Mouse (Mus musculus) limb, embryonic 13.5 days (tissue): ENCODE results near the gene Gabrb1. TPM values are rescaled to one million over a fixed set of nuclear protein-coding genes. Genes with fewer than 3 reads are reported as not detected.
A peak's percentile ranks its signal among the peaks of the same experiment; 100 is the strongest.
"Not testable (repeated sequence)": the region's sequence is repeated elsewhere in the genome, so short reads cannot be mapped to it uniquely, and the experiment has no call there.

Experiments used
- ATAC-seq: fragments of 200-750 bp; cut with Nextera tagmentation; 2 replicates; pipeline ENCODE4 v1.8.0; 2017; ENCODE audit warnings: low read depth, moderate number of reproducible peaks, moderate TSS enrichment; ENCODE audit not compliant: low FRiP score
- H3K27ac ChIP-seq: fragments of 300-500 bp; sonication (generic); 2 replicates; pipeline ENCODE4 v1.5.1; 2015; ENCODE audit warnings: inconsistent platforms, mild to moderate bottlenecking, moderate library complexity
- H3K27me3 ChIP-seq: fragments of 300-500 bp; sonication (generic); 2 replicates; pipeline ENCODE4 v1.6.1; 2015; ENCODE audit warnings: mild to moderate bottlenecking, inconsistent platforms
- H3K36me3 ChIP-seq: fragments of 300-500 bp; sonication (generic); 2 replicates; pipeline ENCODE4 v1.6.1; 2015; ENCODE audit warnings: inconsistent platforms, mild to moderate bottlenecking, moderate library complexity
- H3K4me1 ChIP-seq: fragments of 300-500 bp; sonication (generic); 2 replicates; pipeline ENCODE4 v1.6.1; 2015; ENCODE audit warnings: inconsistent platforms
- H3K4me2 ChIP-seq: fragments of 300-500 bp; sonication (generic); replicated peaks from 2 replicates; pipeline ENCODE4 v1.6.1; 2015; ENCODE audit warnings: inconsistent platforms, mild to moderate bottlenecking, moderate library complexity
- H3K4me3 ChIP-seq: fragments of 300-500 bp; sonication (generic); 2 replicates; pipeline ENCODE4 v1.5.1; 2015; ENCODE audit warnings: moderate library complexity, mild to moderate bottlenecking, inconsistent platforms
- H3K9ac ChIP-seq: fragments of 300-500 bp; sonication (generic); 2 replicates; pipeline ENCODE4 v1.6.1; 2015; ENCODE audit warnings: mild to moderate bottlenecking, inconsistent platforms
- H3K9me3 ChIP-seq: fragments of 300-500 bp; sonication (generic); 2 replicates; pipeline ENCODE4 v1.6.1; 2016; ENCODE audit warnings: inconsistent platforms
- WGBS: fragments of 180-500 bp; shearing (Covaris S2); methylation state at CpG from one replicate; pipeline ENCODE4 v1.1.7; 2015; 5-methylcytosine and 5-hydroxymethylcytosine counted together
- polyA plus RNA-seq: library from polyadenylated mRNA; unstranded; fragments of >200 nt; fragmentation: Nextera tagmentation; extraction: Ambion mirVana; gene quantifications from 2 replicates; pipeline ENCODE4 v1.2.1, GENCODE M21; 2015

The Gabrb1 gene
- polyA plus RNA-seq, 1 experiment from 2014 or later = 1.7 TPM

DNA sequence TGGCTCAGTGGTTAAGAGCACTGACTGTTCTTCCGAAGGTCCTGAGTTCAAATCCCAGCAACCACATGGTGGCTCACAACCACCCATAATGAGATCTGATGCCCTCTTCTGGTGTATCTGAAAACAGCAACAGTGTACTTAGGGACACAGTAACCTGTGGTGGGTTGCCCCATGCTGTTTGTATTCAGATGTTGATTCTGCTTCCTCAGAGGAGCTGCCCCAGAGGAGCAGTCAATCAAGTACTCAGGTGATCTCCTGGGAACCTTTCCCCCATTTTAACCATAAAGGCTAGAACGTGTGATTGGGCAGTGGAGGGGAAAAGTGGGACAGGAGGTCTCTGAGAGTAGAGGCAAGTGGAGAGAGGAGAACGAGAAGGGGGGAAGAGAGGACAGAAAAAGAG, 497.8 kb downstream of the Gabrb1 start:
- H3K9ac ChIP-seq, H3K27ac ChIP-seq, H3K9me3 ChIP-seq, H3K4me1 ChIP-seq, H3K4me2 ChIP-seq, ATAC-seq, H3K4me3 ChIP-seq, H3K27me3 ChIP-seq: not testable (repeated sequence)
- H3K36me3 ChIP-seq = peaks cover 39% of the 10 kb centered on the region
- 79% methylated on average over 3 of the region's 3 CpGs for WGBS

DNA sequence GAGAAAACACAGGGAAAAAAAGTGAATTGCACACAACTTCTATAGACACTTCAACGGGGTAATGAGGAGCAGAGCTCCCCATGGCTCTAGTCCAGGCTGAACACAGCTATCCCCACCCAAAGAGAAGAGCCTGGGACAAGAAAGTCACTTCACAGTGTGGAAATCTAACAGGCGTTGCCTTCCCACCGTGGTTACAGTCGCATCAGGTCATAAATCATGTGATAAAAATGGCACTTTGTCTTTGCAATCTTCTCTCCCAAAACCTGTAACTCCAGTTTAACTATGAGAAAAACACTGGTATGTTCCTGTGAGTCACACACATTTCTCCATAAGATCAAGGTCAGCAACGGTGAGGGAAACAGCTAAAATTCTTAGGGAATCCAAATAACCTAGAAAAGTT, 498.7 kb downstream of the Gabrb1 start:
- no peak overlapping the region for H3K4me2 ChIP-seq
- no peak overlapping the region for H3K4me3 ChIP-seq
- peaks cover 47% of the 10 kb centered on the region for H3K36me3 ChIP-seq
- ATAC-seq = no peak
- H3K27me3 ChIP-seq = no peaks in the 10 kb centered on the region
- H3K27ac ChIP-seq = no peak overlapping the region
- 75% methylated on average over 5 of the region's 5 CpGs for WGBS
- no peaks in the 10 kb centered on the region for H3K9me3 ChIP-seq
- H3K4me1 ChIP-seq = no peaks in the 10 kb centered on the region
- H3K9ac ChIP-seq = no peak overlapping the region

DNA sequence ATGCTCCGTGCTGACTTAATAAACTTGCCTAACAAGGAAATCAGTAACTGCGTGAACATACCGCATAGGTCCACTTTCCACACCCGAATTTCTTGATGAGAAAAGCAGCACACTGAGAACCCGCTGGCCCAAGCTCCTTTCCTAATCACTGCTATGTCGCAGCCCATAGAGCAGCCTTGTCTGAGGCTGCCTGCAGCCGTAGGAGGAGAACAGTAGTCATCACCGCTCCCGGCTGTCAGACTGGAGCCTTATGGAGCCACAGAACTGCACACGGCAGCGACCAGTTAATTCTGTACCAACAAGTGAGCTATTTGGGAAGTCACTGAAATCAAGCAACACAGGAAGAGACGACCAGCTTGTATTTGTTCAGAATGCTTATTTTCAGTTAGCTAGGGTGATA, 500.8 kb downstream of the Gabrb1 start:
- Histone ChIP-seq H3K4me2 (no peak overlapping the region), H3K9me3 (no peaks in the 10 kb centered on the region), H3K9ac (no peak overlapping the region), H3K36me3 (peaks cover 63% of the 10 kb centered on the region), H3K27me3 (no peaks in the 10 kb centered on the region), H3K27ac (no peak overlapping the region), H3K4me1 (no peaks in the 10 kb centered on the region), H3K4me3 (no peak overlapping the region)
- ATAC-seq = no peak
- 90% methylated on average over 12 of the region's 12 CpGs for WGBS

DNA sequence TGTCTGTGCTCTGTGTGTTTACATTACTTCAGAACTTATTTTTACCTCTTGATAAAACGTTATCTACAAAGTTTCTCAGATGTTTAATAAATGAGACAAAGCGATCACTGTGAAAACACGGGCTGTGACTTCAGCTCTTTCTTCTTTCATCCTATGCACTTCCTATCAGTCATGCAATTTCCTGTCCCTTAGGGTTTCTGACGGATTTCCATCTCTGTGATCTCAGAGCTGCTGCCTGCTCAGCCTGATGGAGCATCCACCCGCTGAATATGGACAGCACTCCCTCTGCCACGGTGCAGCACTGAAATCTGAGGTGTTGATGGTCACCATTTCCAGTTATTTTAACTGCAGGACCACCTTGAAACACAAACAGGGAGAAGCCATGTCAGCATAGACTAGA, 501.6 kb downstream of the Gabrb1 start:
- WGBS = 81% methylated on average over 6 of the region's 6 CpGs
- Histone ChIP-seq H3K9ac (no peak overlapping the region), H3K9me3 (no peaks in the 10 kb centered on the region), H3K4me2 (no peak overlapping the region), H3K4me3 (no peak overlapping the region), H3K27ac (no peak overlapping the region), H3K27me3 (no peaks in the 10 kb centered on the region), H3K36me3 (peaks cover 68% of the 10 kb centered on the region), H3K4me1 (peaks cover 4% of the 10 kb centered on the region; the same call in 1 of the 2 replicates)
- ATAC-seq = no peak

DNA sequence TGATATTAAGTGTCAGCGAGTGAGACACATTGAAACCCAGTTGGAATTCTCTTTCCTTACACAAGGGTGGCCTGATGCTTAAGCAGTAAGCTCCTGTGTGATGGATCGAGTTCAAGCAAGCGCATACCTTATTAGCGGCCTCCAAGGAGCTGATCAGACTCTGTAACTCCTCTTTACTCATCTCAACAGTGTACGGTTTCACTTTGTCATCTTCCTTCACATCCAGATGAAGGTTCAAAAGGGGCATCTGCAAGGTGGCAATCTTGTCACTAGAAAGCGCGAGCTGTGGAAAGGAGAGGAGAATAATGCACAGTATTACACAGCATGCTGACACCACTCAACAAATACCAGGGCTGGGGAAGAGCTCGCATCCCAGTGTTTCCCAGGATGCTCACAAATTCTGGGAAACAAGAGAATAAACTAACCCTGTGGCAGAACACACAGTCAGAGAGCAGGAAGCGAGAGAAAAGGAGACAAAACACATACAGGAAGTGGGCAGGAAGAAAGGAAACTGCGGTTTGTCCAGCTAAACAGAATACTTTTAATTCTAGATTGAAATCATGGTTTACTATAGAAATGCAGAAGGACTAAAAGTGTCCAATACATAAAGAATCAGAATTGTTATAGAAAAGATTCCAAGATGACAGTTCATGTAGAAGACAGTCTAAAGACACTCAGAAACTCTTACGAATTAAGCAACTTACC, 503.0 kb downstream of the Gabrb1 start:
- H3K27me3 ChIP-seq = no peaks in the 10 kb centered on the region
- 89% methylated on average over 11 of the region's 11 CpGs for WGBS
- peaks cover 71% of the 10 kb centered on the region for H3K36me3 ChIP-seq
- no peaks in the 10 kb centered on the region for H3K9me3 ChIP-seq
- H3K27ac ChIP-seq = no peak overlapping the region
- no peak overlapping the region for H3K4me2 ChIP-seq
- H3K4me1 ChIP-seq = peaks cover 4% of the 10 kb centered on the region; the same call in 1 of the 2 replicates
- no peak for ATAC-seq
- H3K9ac ChIP-seq = no peak overlapping the region
- H3K4me3 ChIP-seq = no peak overlapping the region

DNA sequence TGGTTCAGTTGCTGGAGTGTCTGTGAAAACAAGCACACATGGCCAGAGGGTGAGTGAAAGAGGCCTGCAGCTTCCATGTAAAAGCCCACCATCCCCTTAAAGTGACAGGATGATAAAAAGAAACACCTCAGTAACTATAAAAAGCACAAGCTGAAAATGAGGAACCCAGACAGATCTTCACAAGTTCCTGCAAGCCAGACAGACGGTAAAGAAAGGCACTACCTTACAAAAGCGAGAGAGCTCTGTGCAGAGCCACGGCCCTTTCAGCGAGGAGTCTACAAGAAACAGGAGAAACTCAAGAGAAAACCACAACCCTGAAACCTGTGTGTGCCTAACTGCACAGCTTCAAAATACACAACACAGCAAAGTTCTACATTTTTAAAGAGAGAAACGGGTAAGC, 504.9 kb downstream of the Gabrb1 start:
- Histone ChIP-seq H3K27me3 (no peaks in the 10 kb centered on the region), H3K36me3 (peaks cover 58% of the 10 kb centered on the region), H3K9me3 (no peaks in the 10 kb centered on the region), H3K4me2 (no peak overlapping the region), H3K4me1 (peaks cover 16% of the 10 kb centered on the region), H3K27ac (no peak overlapping the region), H3K4me3 (no peak overlapping the region), H3K9ac (no peak overlapping the region; the same call in 1 of the 2 replicates)
- 80% methylated on average over 5 of the region's 5 CpGs for WGBS
- no peak for ATAC-seq

DNA sequence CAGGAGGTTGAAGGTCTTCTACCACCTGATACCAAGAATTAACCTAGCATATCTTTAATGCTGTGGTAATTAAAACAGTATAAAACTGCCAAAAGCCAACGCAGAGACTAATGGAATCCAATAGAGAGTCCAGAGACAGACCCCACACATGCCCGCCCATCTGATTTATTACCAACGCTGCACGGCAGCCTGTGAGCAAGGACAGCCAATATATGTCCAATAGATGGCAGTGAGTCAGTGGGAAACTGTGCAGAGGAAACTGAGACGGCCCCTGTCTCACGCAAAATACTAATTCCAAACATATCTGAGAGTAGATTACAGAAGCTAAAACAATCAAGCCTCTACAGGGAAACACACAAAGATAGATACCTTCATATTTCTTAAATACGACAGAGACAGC, 506.5 kb downstream of the Gabrb1 start:
- H3K9me3 ChIP-seq = no peaks in the 10 kb centered on the region
- WGBS = 62% methylated on average over 7 of the region's 7 CpGs
- H3K36me3 ChIP-seq = peaks cover 47% of the 10 kb centered on the region
- no peaks in the 10 kb centered on the region for H3K27me3 ChIP-seq
- no peak overlapping the region for H3K27ac ChIP-seq
- no peak overlapping the region for H3K4me3 ChIP-seq
- no peak for ATAC-seq
- H3K9ac ChIP-seq = no peak overlapping the region
- peaks cover 16% of the 10 kb centered on the region for H3K4me1 ChIP-seq
- no peak overlapping the region for H3K4me2 ChIP-seq

DNA sequence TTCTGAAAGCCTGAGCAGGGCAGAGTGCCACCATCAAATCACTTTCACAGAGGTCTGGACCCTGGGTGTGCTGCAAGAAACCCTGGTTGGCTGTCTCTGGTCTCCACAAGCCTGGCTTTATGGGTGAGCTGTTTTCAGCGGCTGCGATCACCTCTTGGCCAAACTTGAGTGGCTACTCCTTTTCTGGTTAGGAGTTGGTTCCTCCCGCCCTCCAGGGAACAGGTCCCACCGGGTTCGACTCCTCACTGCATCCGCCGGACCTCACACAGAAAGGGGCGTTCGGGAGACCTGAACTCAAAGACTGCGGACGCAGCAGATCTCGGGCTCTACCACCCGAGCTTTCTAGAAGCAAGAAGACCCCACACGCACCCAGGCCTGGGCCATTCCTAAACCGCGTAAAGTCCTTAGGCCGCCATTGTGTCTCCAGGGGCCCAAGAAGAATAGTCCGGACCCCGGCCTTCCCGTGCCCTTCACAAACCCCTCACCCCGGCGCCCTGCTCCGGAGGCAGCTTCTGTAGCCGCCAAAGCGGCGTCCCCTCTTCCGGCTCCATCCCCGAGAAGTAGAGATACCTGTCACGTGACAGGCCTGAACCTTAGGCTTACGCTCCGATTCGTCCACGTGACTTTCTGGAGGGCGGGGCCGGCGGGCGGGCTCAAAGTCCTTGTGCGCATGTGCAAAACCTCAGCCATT, 509.8 kb downstream of the Gabrb1 start, which contains the start of gene Commd8:
TSS of gene Commd8 (minus strand) at position 596 of the 691 bp plus-strand sequence.
- H3K9ac ChIP-seq = peak within 1 kb of the TSS; percentile 83
- H3K27me3 ChIP-seq = no peaks in the 10 kb centered on the region
- peak; percentile 91 for ATAC-seq
- H3K4me3 ChIP-seq = peak within 1 kb of the TSS; percentile 77
- peak within 1 kb of the TSS; percentile 82 for H3K4me2 ChIP-seq
- peak within 1 kb of the TSS; percentile 70 for H3K27ac ChIP-seq
- H3K9me3 ChIP-seq = no peaks in the 10 kb centered on the region
- WGBS = under 1% methylated on average over 38 of the region's 38 CpGs
- peaks cover 16% of the 10 kb centered on the region for H3K4me1 ChIP-seq
- peaks cover 17% of the 10 kb centered on the region for H3K36me3 ChIP-seq

DNA sequence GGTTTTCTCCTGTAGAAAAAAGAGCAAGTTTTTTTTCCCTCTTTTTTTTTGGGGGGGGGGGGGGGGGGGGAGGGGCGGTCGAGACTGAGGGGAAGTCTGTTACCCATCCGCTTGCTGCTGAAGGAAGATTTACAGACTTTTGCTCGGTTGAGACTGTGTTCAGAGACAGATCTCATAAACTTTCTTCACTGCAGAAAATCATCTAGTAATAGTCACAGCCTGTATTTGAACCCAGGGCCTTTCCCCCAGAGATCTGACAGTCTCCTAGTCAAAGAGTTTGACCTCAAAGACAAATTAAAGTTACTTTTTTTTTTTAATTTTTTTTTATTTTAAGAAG, 510.3 kb downstream of the Gabrb1 start:
- Histone ChIP-seq H3K4me2 (peak overlapping the region; percentile 46), H3K27ac (no peak overlapping the region), H3K9me3 (no peaks in the 10 kb centered on the region), H3K4me3 (peak overlapping the region; percentile 77), H3K27me3 (no peaks in the 10 kb centered on the region), H3K4me1 (peaks cover 16% of the 10 kb centered on the region), H3K36me3 (peaks cover 13% of the 10 kb centered on the region; the same call in 1 of the 2 replicates), H3K9ac (no peak overlapping the region)
- WGBS = 0% methylated on average over 4 of the region's 4 CpGs
- ATAC-seq = peak; percentile 68

DNA sequence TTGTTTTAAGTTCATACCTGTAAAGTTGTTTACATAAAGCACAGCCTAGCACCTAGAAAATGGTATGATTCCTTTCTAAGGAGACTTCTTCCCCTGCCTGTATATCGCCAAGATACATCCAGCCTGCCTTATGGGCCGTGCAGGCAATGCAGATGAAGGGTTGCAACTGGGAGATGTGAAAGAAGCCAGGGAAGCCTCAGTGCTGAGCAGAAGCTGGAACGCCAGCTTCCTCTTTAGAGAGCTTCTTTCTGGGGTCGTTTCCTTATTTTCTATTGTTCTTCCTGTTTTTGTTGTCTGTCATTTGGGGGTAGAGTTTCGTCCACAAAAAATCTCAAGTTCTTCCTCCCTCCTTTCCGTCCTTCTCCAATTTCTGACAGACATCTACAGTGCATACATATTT, 512.2 kb downstream of the Gabrb1 start:
- WGBS = 68% methylated on average over 6 of the region's 6 CpGs
- H3K4me1 ChIP-seq = peaks cover 12% of the 10 kb centered on the region
- H3K4me2 ChIP-seq = no peak overlapping the region
- no peaks in the 10 kb centered on the region for H3K9me3 ChIP-seq
- no peak overlapping the region for H3K27ac ChIP-seq
- no peak overlapping the region for H3K9ac ChIP-seq
- ATAC-seq = no peak
- H3K27me3 ChIP-seq = no peaks in the 10 kb centered on the region
- H3K36me3 ChIP-seq = peaks cover 4% of the 10 kb centered on the region; the same call in 1 of the 2 replicates
- no peak overlapping the region for H3K4me3 ChIP-seq

DNA sequence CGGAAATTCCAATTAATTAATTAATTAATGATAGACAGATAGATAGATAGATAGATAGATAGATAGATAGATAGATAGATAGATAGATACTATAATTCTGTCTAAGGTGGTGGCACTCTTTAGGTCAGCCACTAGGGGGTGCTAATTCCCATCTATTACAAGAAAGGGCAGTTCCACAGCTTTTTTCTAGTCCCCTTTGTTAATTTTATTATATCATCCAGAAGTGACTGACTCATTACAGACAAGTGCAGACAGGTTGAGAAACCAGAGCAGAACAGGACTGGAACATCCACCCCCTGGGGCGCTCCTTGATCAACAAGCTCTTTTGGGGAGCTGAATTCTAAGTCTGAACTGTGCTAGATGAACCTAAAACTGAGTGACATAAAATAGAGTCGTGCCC, 514.8 kb downstream of the Gabrb1 start:
- no peaks in the 10 kb centered on the region for H3K27me3 ChIP-seq
- H3K9me3 ChIP-seq = no peaks in the 10 kb centered on the region
- H3K9ac ChIP-seq = no peak overlapping the region
- no peak overlapping the region for H3K4me3 ChIP-seq
- H3K36me3 ChIP-seq = no peaks in the 10 kb centered on the region
- no peak for ATAC-seq
- WGBS = 34% methylated on average over 3 of the region's 3 CpGs
- H3K4me2 ChIP-seq = no peak overlapping the region
- H3K4me1 ChIP-seq = no peaks in the 10 kb centered on the region
- no peak overlapping the region for H3K27ac ChIP-seq

DNA sequence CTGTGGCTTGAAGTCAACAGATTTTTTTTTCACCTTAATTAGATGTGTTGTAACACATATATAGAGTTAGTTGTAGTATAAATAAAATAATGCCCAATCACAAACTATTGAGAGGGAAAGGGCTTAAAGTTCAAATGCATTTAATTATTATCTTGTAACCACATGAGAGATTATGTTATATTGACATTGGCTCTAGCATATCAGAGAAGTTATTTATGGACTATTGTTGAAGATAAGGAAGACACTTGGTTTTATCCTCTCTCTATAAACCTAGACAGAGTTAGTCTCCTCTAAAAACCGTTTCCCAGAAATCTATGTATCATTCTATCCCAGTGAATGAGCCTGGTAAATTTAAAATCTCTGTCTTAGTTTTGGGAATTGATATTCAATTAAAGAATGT, 515.6 kb downstream of the Gabrb1 start:
- Histone ChIP-seq H3K27me3 (no peaks in the 10 kb centered on the region), H3K9ac (no peak overlapping the region), H3K36me3 (no peaks in the 10 kb centered on the region), H3K4me2 (no peak overlapping the region), H3K4me3 (no peak overlapping the region), H3K9me3 (no peaks in the 10 kb centered on the region), H3K4me1 (no peaks in the 10 kb centered on the region), H3K27ac (no peak overlapping the region)
- WGBS = 46% methylated on average over 1 of the region's 1 CpGs
- no peak for ATAC-seq
